Mouse (Mus musculus): ENCODE results near the gene Ifna4. TPM values are rescaled to one million over a fixed set of nuclear protein-coding genes. Genes with fewer than 3 reads are reported as not detected.

Ifna4 gene
- total RNA-seq, 2 experiments from 2014 or later, result not detected

GRCm38 (mm10) chr4:88865011-88865569, 23.4 kb downstream of the Ifna4 start:
- DNase-seq (ENCODE audit: low spot score in 2 of 2), result no peak

GRCm38 (mm10) chr4:88867366-88867925, 25.8 kb downstream of the Ifna4 start:
- peak; percentile 23 to 66 for DNase-seq (ENCODE audit: low spot score in 2 of 2)

- no peak for DNase-seq (ENCODE audit: low spot score in 2 of 2)
Measured at GRCm38 (mm10) chr4:88867926-88868911, 26.6 kb downstream of the Ifna4 start.

GRCm38 (mm10) chr4:88872691-88873090, 31.0 kb downstream of the Ifna4 start:
- DNase-seq (ENCODE audit: low spot score in 2 of 2), result no peak

- DNase-seq (ENCODE audit: low spot score in 2 of 2), result no peak
Measured at GRCm38 (mm10) chr4:88875435-88876095, 33.9 kb downstream of the Ifna4 start.

GRCm38 (mm10) chr4:88876520-88876919, 34.9 kb downstream of the Ifna4 start:
- no peak for DNase-seq (ENCODE audit: low spot score in 2 of 2)

- no peak for DNase-seq (ENCODE audit: low spot score in 2 of 2)
Measured at GRCm38 (mm10) chr4:88878246-88878645, 36.6 kb downstream of the Ifna4 start.

- no peak for DNase-seq (ENCODE audit: low spot score in 2 of 2)
Measured at GRCm38 (mm10) chr4:88878772-88879171, 37.1 kb downstream of the Ifna4 start.

- no peak for DNase-seq (ENCODE audit: low spot score in 2 of 2)
Measured at GRCm38 (mm10) chr4:88880101-88880500, 38.4 kb downstream of the Ifna4 start, which contains the start of gene Ifne. Gene Ifne, minus strand, starts transcription at chr4:88880201.

GRCm38 (mm10) chr4:88888236-88888635, 46.6 kb downstream of the Ifna4 start:
- no peak for DNase-seq (ENCODE audit: low spot score in 2 of 2)

Other genes starting within 250 kb of the Ifna4 start
- gene Ifna9, start 249.5 kb upstream of the Ifna4 start, total RNA-seq (2021), result not detected
- not detected for gene Ifna12, start 238.5 kb upstream of the Ifna4 start, total RNA-seq (2021)
- not detected for gene C87499, start 207.4 kb upstream of the Ifna4 start, total RNA-seq (2021)
- gene Ifna13, start 197.4 kb upstream of the Ifna4 start, total RNA-seq (2021), result not detected
- gene Ifna16, start 164.9 kb upstream of the Ifna4 start, total RNA-seq (2021), result not detected
- not detected for gene Ifna2, start 157.9 kb upstream of the Ifna4 start, total RNA-seq (2021)
- gene Ifnab, start 150.5 kb upstream of the Ifna4 start, total RNA-seq (2021), result not detected
- gene Gm26566, start 120.1 kb upstream of the Ifna4 start, total RNA-seq (2021), result under 1 TPM in 1 of 2 experiments, not detected in 1; 0.98 TPM
- 10 to 100 TPM; 81.9 to 94.2 TPM for gene Klhl9, start 119.4 kb upstream of the Ifna4 start, total RNA-seq (2021)
- not detected for gene Gm13271, start 87.0 kb upstream of the Ifna4 start, total RNA-seq (2021)
- gene Gm13283, start 81.7 kb upstream of the Ifna4 start, total RNA-seq (2021), result not detected
- not detected for gene Gm13290, start 68.0 kb upstream of the Ifna4 start, total RNA-seq (2021)
- not detected for gene Gm13289, start 64.9 kb upstream of the Ifna4 start, total RNA-seq (2021)
- gene Gm13272, start 62.0 kb upstream of the Ifna4 start, total RNA-seq (2021), result not detected
- not detected for gene Ifnz, start 59.7 kb upstream of the Ifna4 start, total RNA-seq (2021)
- not detected for gene Gm13276, start 56.2 kb upstream of the Ifna4 start, total RNA-seq (2021)
- gene Gm13277, start 53.2 kb upstream of the Ifna4 start, total RNA-seq (2021), result not detected
- not detected for gene Gm13278, start 50.3 kb upstream of the Ifna4 start, total RNA-seq (2021)
- gene Gm13275, start 47.4 kb upstream of the Ifna4 start, total RNA-seq (2021), result not detected
- gene Gm13279, start 44.5 kb upstream of the Ifna4 start, total RNA-seq (2021), result not detected
- under 1 TPM; 0.37 to 0.54 TPM for gene Gm13285, start 42.2 kb upstream of the Ifna4 start, total RNA-seq (2021)
- gene Gm13287, start 38.6 kb upstream of the Ifna4 start, total RNA-seq (2021), result not detected
- gene Gm13288, start 36.3 kb upstream of the Ifna4 start, total RNA-seq (2021), result not detected
- gene Ifna7, start 25.6 kb upstream of the Ifna4 start, total RNA-seq (2021), result not detected
- not detected for gene Ifna11, start 21.9 kb upstream of the Ifna4 start, total RNA-seq (2021)
- not detected for gene Ifna6, start 14.4 kb upstream of the Ifna4 start, total RNA-seq (2021)
- not detected for gene Ifna5, start 6.3 kb upstream of the Ifna4 start, total RNA-seq (2021)
- not detected for gene Ifna1, start 8.2 kb downstream of the Ifna4 start, total RNA-seq (2021)
- not detected for gene Ifne, start 38.3 kb downstream of the Ifna4 start, total RNA-seq (2021)